Mouse (Mus musculus): Measurements from ENCODE around the gene Dnajb9. TPM values are rescaled to one million over a fixed set of nuclear protein-coding genes. Genes with fewer than 3 reads are reported as not detected.
"Not testable (repeated sequence)": the region's sequence is repeated elsewhere in the genome, so short reads cannot be mapped to it uniquely, and the experiment has no call there.

The Dnajb9 gene
- polyA plus RNA-seq, 1 experiment from 2014 or later = 20.9 TPM

DNA sequence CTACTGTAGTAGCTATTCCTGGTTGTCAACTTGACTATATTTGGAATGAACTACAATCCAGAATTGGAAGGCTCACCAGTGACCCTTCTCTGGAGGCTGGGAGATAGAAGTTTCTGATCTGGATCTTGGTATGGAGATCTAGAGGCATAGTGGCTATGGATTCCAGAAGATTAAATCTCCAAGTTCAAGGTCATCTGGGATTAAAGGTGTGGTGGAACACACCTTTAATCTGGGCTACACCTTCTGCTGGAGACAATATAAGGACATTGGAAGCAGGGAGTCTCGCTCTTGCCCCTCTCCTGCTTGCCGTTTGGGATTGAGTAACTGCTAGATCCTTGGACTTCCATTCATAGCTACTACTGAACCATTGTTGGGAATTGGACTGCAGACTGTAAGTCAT lies 10.9 kb upstream of the Dnajb9 start, which contains the start of gene Pnpla8:
Gene Pnpla8 (plus strand): TSS at position 301 of the 400 bp plus-strand sequence.
- Histone ChIP-seq H3K4me3 (ENCODE audit: low read depth, low read length) (peak within 1 kb of the TSS; percentile 61), H3K9ac (ENCODE audit: low read length) (peak within 1 kb of the TSS; percentile 70), H3K4me2 (ENCODE audit: low read depth, low read length, severe bottlenecking) (peak within 1 kb of the TSS; percentile 74)
- not testable (repeated sequence) for ATAC-seq (replicated peaks; ENCODE audit: low FRiP score); H3K27ac ChIP-seq (ENCODE audit: low read depth, low read length); H3K36me3 ChIP-seq (ENCODE audit: control insufficient read depth, insufficient read depth, low read length); DNase-seq (ENCODE audit: low spot score); H3K9me3 ChIP-seq (ENCODE audit: control insufficient read depth, low read length); H3K27me3 ChIP-seq (ENCODE audit: control insufficient read depth, insufficient read depth, low read length); H3K4me1 ChIP-seq (replicated peaks; ENCODE audit: control insufficient read depth, insufficient read depth, low read length)
- 88% methylated on average over 2 of the region's 2 CpGs for whole genome bisulfite sequencing

DNA sequence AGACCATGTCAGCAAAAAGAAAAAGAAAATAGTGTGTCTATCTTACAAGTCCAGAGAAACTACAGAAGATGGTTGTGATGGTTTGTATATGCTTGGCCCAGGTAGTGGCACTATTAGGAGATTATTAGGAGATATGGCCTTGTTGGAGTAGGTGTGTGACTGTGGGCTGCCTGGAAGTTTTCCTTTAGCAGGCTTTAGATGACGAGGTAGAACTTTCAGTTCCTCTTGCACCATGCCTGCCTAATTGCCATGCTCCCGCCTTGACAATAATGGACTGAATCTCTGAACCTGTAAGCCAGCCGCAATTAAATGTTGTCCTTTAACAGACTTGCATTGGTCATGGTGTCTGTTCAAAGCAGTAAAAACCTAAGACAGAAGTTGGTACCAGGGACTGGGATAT lies 1.4 kb upstream of the Dnajb9 start:
- 94% methylated on average over 3 of the region's 3 CpGs for WGBS
- no peak for ATAC-seq (replicated peaks; ENCODE audit: low FRiP score)

DNA sequence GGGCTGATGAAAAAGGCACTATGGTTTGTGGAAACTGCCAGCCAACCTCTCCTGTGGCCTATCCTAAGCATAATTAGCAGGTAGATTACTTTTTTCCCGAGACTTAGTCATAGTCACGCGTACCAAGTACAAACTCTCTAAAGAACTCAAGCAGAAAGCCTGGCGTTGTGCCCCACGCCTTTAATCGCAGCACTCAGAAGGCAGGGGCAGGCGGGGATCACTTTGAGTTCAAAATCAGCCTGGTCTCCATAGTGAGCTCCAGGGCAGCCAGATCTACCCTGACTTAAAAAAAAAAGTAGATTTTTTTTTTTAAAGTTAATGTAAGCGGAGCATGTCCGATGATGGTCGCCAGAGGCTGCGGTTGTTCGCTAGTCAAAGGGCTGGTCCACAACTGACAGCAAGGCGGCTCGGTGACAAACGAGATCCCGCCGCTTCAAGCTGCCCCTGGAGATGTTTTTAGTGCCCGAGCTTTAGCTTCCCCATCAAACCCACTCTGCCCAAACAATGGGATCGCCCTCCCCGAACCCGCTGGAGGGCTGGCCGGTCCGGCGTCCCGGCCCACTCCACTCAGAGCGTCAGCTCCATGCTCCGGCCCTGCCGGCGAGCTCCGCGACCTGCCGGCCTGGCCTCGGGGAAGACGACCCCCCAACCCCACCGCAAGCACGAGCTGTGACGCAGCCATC lies 844 bp downstream of the Dnajb9 start:
- Histone ChIP-seq H3K27me3 (ENCODE audit: control insufficient read depth, insufficient read depth, low read length) (no peaks in the 10 kb centered on the region), H3K36me3 (ENCODE audit: control insufficient read depth, insufficient read depth, low read length) (no peaks in the 10 kb centered on the region; the same call in 1 of the 2 replicates), H3K4me3 (ENCODE audit: low read depth, low read length) (peak overlapping the region; percentile 62), H3K4me2 (ENCODE audit: low read depth, low read length, severe bottlenecking) (peak overlapping the region; percentile 75), H3K4me1 (replicated peaks; ENCODE audit: control insufficient read depth, insufficient read depth, low read length) (no peaks in the 10 kb centered on the region), H3K27ac (ENCODE audit: low read depth, low read length) (peak overlapping the region; percentile 64), H3K9me3 (ENCODE audit: control insufficient read depth, low read length) (no peaks in the 10 kb centered on the region), H3K9ac (ENCODE audit: low read length) (peak overlapping the region; percentile 70)
- under 1% methylated on average over 32 of the region's 37 CpGs for WGBS
- ATAC-seq (replicated peaks; ENCODE audit: low FRiP score) (no peak), DNase-seq (ENCODE audit: low spot score) (no peak)

More for the DNA sequence above, 1.4 kb upstream of the Dnajb9 start:
- no peaks in the 10 kb centered on the region for H3K36me3 ChIP-seq (ENCODE audit: control insufficient read depth, insufficient read depth, low read length)
- no peak for DNase-seq (ENCODE audit: low spot score)
- H3K27ac ChIP-seq (ENCODE audit: low read depth, low read length) = no peak overlapping the region
- H3K4me1 ChIP-seq (replicated peaks; ENCODE audit: control insufficient read depth, insufficient read depth, low read length) = no peaks in the 10 kb centered on the region
- no peaks in the 10 kb centered on the region for H3K9me3 ChIP-seq (ENCODE audit: control insufficient read depth, low read length)
- no peak overlapping the region for H3K4me2 ChIP-seq (ENCODE audit: low read depth, low read length, severe bottlenecking)
- H3K9ac ChIP-seq (ENCODE audit: low read length) = no peak overlapping the region
- no peaks in the 10 kb centered on the region for H3K27me3 ChIP-seq (ENCODE audit: control insufficient read depth, insufficient read depth, low read length)
- no peak overlapping the region for H3K4me3 ChIP-seq (ENCODE audit: low read depth, low read length)

DNA sequence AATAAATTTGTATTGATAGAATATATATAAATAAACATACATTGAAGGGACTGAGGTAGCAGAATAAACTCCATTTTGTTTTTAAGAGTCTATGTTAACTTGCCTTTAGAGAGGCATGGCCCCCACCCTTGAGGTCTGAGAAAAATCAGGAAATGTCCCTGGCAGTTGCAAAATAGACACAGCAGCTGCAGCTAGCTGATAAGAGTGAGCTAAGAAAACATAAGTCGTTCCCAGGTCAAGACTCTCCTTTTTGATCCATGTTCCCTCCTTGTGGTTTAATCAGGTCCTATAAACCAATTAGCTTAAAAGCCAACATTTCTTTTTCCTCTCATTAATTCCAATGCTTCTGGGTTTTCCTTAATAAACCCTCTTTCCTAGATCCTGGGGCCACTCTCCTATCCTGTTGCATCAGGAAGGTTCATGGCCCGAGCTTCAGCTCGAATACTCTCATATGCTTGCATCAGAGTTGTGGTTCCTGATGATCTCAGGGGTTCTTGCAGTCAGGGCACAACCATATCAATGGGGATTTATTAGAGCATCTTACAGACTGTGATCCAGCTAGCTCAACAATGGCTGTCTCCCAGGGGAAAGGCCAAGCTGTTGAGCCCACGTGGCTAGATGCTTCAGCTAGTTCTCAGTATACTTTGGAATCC lies 12.1 kb downstream of the Dnajb9 start:
- WGBS = 77% methylated on average over 4 of the region's 4 CpGs
- ATAC-seq (replicated peaks; ENCODE audit: low FRiP score) = no peak
- H3K9ac ChIP-seq (ENCODE audit: low read length) = no peak overlapping the region

DNA sequence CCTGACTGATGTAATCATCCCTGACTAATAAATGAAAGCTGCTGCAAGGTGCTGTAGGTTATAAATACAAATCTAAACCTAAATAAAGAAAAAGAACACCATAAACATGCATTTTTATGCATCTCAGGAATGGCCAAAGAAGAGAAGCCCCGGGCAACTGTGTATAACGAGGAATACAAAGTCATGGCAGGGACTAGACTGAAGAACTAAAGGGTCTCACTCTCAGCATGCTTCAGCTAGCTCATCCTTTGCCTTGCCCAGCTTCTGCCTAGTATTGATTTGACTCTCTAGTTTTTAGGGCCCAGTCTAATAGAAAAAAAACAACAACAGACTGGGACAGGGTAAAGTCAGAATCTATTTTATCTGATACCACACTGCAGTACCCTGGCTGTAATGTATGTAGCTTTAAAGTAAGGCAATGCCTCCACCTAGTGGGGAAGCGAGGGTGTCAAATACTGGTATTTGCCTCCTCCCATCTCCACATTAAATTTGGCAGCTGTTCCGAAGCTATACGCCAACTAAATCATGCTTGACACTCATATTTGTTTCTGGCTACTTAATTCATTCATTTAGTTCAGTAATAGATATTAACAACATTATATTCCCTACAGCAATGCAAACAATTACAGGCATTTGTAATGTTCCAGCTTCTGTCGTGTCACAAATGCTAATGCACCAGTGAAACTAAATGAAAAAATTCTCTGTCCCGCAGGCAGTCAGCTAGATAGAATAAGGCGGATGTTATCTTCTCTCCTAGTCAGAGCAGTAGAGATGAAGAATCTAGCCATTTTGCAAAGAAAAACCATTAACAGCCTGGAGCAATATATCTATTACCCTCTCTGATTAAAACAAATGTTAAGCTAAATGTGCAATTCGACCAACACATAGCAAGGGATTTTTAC lies 28.8 kb downstream of the Dnajb9 start:
- Histone ChIP-seq H3K4me1 (replicated peaks; ENCODE audit: control insufficient read depth, insufficient read depth, low read length) (0 out of 2 replicates have a peak, but pooled peaks cover 2% of the 10 kb centered on the region), H3K9ac (ENCODE audit: low read length) (no peak overlapping the region), H3K4me2 (ENCODE audit: low read depth, low read length, severe bottlenecking) (no peak overlapping the region), H3K9me3 (ENCODE audit: control insufficient read depth, low read length) (no peaks in the 10 kb centered on the region), H3K27ac (ENCODE audit: low read depth, low read length) (no peak overlapping the region), H3K36me3 (ENCODE audit: control insufficient read depth, insufficient read depth, low read length) (no peaks in the 10 kb centered on the region), H3K27me3 (ENCODE audit: control insufficient read depth, insufficient read depth, low read length) (no peaks in the 10 kb centered on the region), H3K4me3 (ENCODE audit: low read depth, low read length) (no peak overlapping the region)
- 67% methylated on average over 9 of the region's 9 CpGs for WGBS
- no peak for DNase-seq (ENCODE audit: low spot score)
- ATAC-seq (replicated peaks; ENCODE audit: low FRiP score) = peak; percentile 71

More for the DNA sequence above, 12.1 kb downstream of the Dnajb9 start:
- no peak overlapping the region for H3K4me2 ChIP-seq (ENCODE audit: low read depth, low read length, severe bottlenecking)
- H3K27ac ChIP-seq (ENCODE audit: low read depth, low read length) = no peak overlapping the region
- H3K36me3 ChIP-seq (ENCODE audit: control insufficient read depth, insufficient read depth, low read length) = no peaks in the 10 kb centered on the region
- H3K4me3 ChIP-seq (ENCODE audit: low read depth, low read length) = no peak overlapping the region
- no peak for DNase-seq (ENCODE audit: low spot score)
- no peaks in the 10 kb centered on the region for H3K27me3 ChIP-seq (ENCODE audit: control insufficient read depth, insufficient read depth, low read length)
- H3K4me1 ChIP-seq (replicated peaks; ENCODE audit: control insufficient read depth, insufficient read depth, low read length) = no peaks in the 10 kb centered on the region
- H3K9me3 ChIP-seq (ENCODE audit: control insufficient read depth, low read length) = no peaks in the 10 kb centered on the region

DNA sequence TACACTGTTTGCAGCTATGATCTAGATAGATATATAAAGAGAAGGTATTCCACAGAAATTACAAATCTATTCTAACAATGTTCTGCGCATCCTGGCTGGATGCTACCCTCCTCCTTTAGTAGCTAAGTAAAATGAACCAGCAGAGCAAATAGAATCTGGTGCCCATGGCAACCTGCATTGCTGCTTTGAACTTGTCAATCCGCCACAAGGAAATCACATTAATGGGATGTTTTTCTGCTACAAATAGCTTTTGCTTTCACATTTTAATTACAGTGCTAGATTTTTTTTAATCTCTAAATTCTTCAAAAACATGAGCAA lies 33.1 kb downstream of the Dnajb9 start:
- no peaks in the 10 kb centered on the region for H3K27me3 ChIP-seq (ENCODE audit: control insufficient read depth, insufficient read depth, low read length)
- no peak overlapping the region for H3K27ac ChIP-seq (ENCODE audit: low read depth, low read length)
- ATAC-seq (replicated peaks; ENCODE audit: low FRiP score) (no peak), DNase-seq (ENCODE audit: low spot score) (no peak)
- no peak overlapping the region for H3K4me2 ChIP-seq (ENCODE audit: low read depth, low read length, severe bottlenecking)
- H3K9me3 ChIP-seq (ENCODE audit: control insufficient read depth, low read length) = no peaks in the 10 kb centered on the region
- WGBS = 62% methylated on average over 2 of the region's 2 CpGs
- no peak overlapping the region for H3K9ac ChIP-seq (ENCODE audit: low read length)
- 0 out of 2 replicates have a peak, but pooled peaks cover 2% of the 10 kb centered on the region for H3K4me1 ChIP-seq (replicated peaks; ENCODE audit: control insufficient read depth, insufficient read depth, low read length)
- no peak overlapping the region for H3K4me3 ChIP-seq (ENCODE audit: low read depth, low read length)
- H3K36me3 ChIP-seq (ENCODE audit: control insufficient read depth, insufficient read depth, low read length) = no peaks in the 10 kb centered on the region

DNA sequence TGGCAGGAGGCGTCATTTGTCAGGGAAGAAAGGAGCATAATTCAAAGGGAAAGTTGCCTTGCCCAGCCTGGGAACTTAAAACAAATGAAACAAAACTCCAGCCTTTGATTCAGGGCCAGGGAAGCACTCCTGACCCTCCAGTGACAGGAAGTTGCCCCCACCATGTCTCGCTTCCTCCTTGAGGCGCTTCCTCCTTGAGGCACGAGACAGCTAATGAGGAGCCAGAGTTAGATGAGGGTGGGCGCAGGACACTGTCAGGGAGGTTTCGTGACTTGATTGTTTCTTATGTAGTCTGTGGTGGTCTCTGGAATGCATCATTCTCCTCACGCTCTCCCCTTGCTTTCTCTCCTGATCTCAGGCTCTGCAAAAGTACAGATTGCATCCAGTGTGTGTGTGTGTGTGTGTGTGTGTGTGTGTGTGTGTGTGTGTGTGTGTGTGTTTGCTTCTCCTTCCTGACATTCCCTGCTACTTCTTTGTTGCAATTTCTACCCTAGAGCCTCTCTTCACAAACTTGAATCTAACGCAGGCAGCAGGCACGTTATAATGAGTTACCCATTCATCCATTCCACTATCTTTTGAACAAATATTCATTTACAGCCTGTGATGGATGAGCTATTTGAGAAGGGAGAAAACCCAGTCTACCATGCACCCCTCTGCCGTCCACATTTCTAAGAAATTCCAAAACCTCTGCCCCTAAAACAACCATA lies 33.6 kb downstream of the Dnajb9 start:
- no peaks in the 10 kb centered on the region for H3K27me3 ChIP-seq (ENCODE audit: control insufficient read depth, insufficient read depth, low read length)
- no peak overlapping the region for H3K4me3 ChIP-seq (ENCODE audit: low read depth, low read length)
- H3K9me3 ChIP-seq (ENCODE audit: control insufficient read depth, low read length) = no peaks in the 10 kb centered on the region
- no peak overlapping the region for H3K4me2 ChIP-seq (ENCODE audit: low read depth, low read length, severe bottlenecking)
- no peaks in the 10 kb centered on the region for H3K36me3 ChIP-seq (ENCODE audit: control insufficient read depth, insufficient read depth, low read length)
- no peak overlapping the region for H3K27ac ChIP-seq (ENCODE audit: low read depth, low read length)
- 64% methylated on average over 10 of the region's 10 CpGs for WGBS
- DNase-seq (ENCODE audit: low spot score) (no peak), ATAC-seq (replicated peaks; ENCODE audit: low FRiP score) (no peak; the same call in 1 of the 2 replicates)
- H3K9ac ChIP-seq (ENCODE audit: low read length) = no peak overlapping the region
- H3K4me1 ChIP-seq (replicated peaks; ENCODE audit: control insufficient read depth, insufficient read depth, low read length) = 0 out of 2 replicates have a peak, but pooled peaks cover 2% of the 10 kb centered on the region

DNA sequence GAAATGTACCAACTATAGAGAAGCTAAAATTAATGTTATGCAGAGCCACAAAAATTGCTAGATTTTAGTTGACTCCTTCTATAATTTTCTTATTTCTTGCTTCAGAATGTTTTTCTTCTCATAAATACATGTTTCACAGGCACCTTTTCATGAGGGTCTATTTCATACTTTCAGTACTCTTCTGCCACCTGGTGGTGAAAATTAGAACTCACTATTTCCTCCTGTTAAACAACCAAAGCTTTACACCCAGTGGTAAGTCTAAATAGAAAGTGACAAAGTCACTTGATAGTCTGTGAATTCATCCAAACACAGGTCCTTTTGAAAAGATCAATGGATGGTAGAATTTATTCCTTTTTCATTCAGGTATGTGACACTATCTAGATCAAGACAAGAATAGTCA lies 43.2 kb downstream of the Dnajb9 start:
- ATAC-seq (replicated peaks; ENCODE audit: low FRiP score) (0 out of 2 replicates have a peak, but pooled peaks have one; percentile 36), DNase-seq (ENCODE audit: low spot score) (no peak)
- Histone ChIP-seq H3K9me3 (ENCODE audit: control insufficient read depth, low read length) (no peaks in the 10 kb centered on the region), H3K4me2 (ENCODE audit: low read depth, low read length, severe bottlenecking) (no peak overlapping the region), H3K4me3 (ENCODE audit: low read depth, low read length) (no peak overlapping the region), H3K27me3 (ENCODE audit: control insufficient read depth, insufficient read depth, low read length) (no peaks in the 10 kb centered on the region), H3K36me3 (ENCODE audit: control insufficient read depth, insufficient read depth, low read length) (no peaks in the 10 kb centered on the region), H3K27ac (ENCODE audit: low read depth, low read length) (no peak overlapping the region), H3K9ac (ENCODE audit: low read length) (no peak overlapping the region), H3K4me1 (replicated peaks; ENCODE audit: control insufficient read depth, insufficient read depth, low read length) (no peaks in the 10 kb centered on the region)
